Mouse (Mus musculus) olfactory bulb, adult 2 months (tissue): ENCODE data around the gene Slc35d1.

Source experiments
- CTCF ChIP-seq: fragments of 200-500 bp; IDR thresholded peaks from 2 replicates; pipeline ENCODE4 v1.5.1; 2012; ENCODE audit warnings: low read depth, mild to moderate bottlenecking, low read length, moderate library complexity; ENCODE audit not compliant: insufficient read depth
- POLR2A ChIP-seq: fragments of 200-500 bp; IDR thresholded peaks from 2 replicates; pipeline ENCODE4 v1.6.1; 2012; ENCODE audit warnings: mild to moderate bottlenecking, low read depth, low read length, moderate library complexity; ENCODE audit not compliant: insufficient read depth

GRCm38 (mm10) chr4:103221789-103222188 lies 6.8 kb upstream of the Slc35d1 start:
- no peak for TF ChIP-seq CTCF
- no peak for TF ChIP-seq POLR2A
